Mouse (Mus musculus) testis, adult 2 months (tissue): ENCODE results near the gene Gm9945.

ENCODE experiments used
- CTCF ChIP-seq: fragments of 200-500 bp; IDR thresholded peaks from 2 replicates; pipeline ENCODE4 v1.5.1; 2012; ENCODE audit warnings: low read depth, mild to moderate bottlenecking, inconsistent platforms, low read length, moderate library complexity; ENCODE audit not compliant: control insufficient read depth, insufficient read depth, insufficient replicate concordance
- POLR2A ChIP-seq: fragments of 200-500 bp; IDR thresholded peaks from 2 replicates; pipeline ENCODE4 v1.6.1; 2012; ENCODE audit warnings: low read depth, mild to moderate bottlenecking, inconsistent platforms, low read length, moderate library complexity; ENCODE audit not compliant: control insufficient read depth

- no peak for TF ChIP-seq CTCF
- TF ChIP-seq POLR2A: no peak
Measured at GRCm38 (mm10) chr11:53491954-53492401, 12.0 kb downstream of the Gm9945 start.
